Mouse (Mus musculus) gastrocnemius, adult 8-10 months (tissue): ENCODE measurements around the gene Mum1. TPM values are rescaled to one million over a fixed set of nuclear protein-coding genes. Genes with fewer than 3 reads are reported as not detected.
"Not testable (repeated sequence)": the region's sequence is repeated elsewhere in the genome, so short reads cannot be mapped to it uniquely, and the experiment has no call there.

Source experiments
- DNase-seq, 2 experiments: peaks; one replicate each; pipeline ENCODE4 v3.0.0; 2022; ENCODE audit warnings: low spot score in 2 of 2
- total RNA-seq, 4 experiments: library from RNA; stranded (reverse); gene quantifications; 2 replicates each; pipeline ENCODE4 v1.2.4; 2022

Mum1 gene
- total RNA-seq, 4 experiments from 2014 or later = 12.7 to 16.9 (median 15.2) TPM

DNA sequence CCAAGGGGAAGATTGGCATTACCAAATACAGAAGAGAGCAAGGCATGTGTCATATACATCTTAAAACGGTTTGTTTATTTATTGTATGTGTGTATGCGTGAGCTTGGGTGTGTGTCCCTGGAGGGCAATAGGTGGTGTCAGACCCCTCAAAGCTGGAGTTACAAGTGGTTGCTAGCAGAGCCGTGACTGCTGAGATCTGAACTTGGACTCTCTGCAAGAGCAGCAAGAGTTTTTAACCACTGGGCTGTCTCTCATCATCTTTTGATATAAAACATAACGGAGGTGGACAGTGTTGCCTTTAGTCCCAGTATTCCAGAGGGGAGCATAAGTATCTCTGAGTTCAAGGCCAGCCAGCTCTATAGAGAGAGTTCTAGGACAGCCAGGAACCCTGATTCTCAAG, 18.0 kb upstream of the Mum1 start:
- no peak for DNase-seq

- no peak for DNase-seq
Measured at GRCm38 (mm10) chr10:80208841-80209371, 17.3 kb upstream of the Mum1 start.

GRCm38 (mm10) chr10:80211547-80212103, 14.6 kb upstream of the Mum1 start:
- DNase-seq = not testable (repeated sequence)

- DNase-seq = no peak
Measured at GRCm38 (mm10) chr10:80215048-80215772, 11.0 kb upstream of the Mum1 start.

DNA sequence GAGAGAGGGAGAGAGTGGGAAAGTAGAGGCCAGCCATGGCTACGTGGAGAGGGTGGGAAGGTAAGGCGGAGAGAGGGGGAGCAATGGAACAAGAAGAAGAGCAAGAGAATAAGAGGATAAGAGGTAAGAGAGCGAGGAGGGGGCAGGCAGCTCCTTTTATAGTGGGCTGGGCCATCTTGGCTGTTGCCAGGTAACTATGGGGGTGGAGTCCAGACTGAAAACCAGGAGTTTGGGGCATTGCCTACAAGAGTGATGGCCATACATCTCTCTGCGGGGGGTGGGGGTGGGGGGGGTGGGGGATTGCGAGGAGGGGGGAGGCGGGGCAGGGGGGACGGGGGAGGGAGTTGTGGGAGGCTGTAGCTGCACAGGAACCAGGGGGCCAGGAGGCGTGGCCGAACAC, 5.6 kb upstream of the Mum1 start:
- DNase-seq = no peak

- DNase-seq = not testable (repeated sequence)
Measured at GRCm38 (mm10) chr10:80223137-80223536, 3.1 kb upstream of the Mum1 start.

- no peak for DNase-seq
Measured at GRCm38 (mm10) chr10:80226071-80226415, 191 bp upstream of the Mum1 start.

- no peak for DNase-seq
Measured at GRCm38 (mm10) chr10:80227166-80227539, 919 bp downstream of the Mum1 start.

GRCm38 (mm10) chr10:80227877-80228775, 1.9 kb downstream of the Mum1 start:
- DNase-seq = peak; percentile 36 to 45

DNA sequence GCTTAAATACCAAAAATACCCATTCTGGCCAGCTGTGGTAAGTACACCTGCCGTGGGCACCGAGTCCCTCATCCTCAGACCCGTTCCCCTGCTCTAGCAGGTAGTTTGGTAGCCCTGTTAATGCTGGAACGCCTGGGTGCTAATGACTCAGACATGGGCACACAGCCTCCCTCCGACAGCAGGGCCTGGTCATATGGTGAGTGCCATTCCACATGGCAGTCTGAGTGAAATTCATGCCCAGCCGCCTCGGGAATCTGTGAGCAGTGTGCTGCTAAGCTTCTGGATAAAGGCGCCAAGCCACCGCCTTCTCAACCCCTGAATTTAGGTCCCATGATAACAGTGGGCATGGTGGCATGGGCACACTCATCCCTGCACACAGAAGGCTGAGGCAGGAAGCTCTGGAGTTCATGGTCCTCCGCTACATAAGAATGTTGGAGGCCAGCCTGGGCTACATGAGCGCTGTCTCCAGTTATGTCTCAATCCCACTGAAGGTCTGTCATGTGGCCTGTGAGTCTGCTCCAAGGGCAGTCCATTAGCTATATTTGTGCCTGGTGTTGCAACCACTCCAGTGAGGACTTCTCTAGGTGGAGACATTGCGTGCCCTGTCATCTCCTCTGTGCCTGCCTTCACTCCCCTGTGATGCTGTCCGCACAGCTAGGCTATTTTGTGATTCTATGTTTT, 10.1 kb downstream of the Mum1 start:
- no peak for DNase-seq

DNA sequence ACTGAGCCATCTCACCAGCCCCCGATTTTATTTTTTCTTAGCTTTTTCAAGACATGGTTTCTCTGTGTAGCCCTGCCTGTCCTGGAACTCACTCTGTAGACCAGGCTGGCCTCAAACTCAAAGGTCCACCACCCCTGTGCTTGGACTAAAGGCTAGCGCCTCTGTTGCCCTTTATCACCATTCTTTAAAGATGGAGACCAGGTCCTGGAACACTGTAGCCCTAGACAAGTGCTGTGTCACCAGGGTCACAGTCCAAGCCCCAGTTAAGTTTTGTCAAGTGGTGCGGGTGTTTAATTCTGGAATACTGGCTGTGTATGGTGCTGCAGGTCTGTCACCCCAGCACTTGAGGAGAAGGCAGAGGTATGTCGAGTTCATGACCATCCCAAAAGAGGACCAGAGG, 10.8 kb downstream of the Mum1 start:
- no peak for DNase-seq

DNA sequence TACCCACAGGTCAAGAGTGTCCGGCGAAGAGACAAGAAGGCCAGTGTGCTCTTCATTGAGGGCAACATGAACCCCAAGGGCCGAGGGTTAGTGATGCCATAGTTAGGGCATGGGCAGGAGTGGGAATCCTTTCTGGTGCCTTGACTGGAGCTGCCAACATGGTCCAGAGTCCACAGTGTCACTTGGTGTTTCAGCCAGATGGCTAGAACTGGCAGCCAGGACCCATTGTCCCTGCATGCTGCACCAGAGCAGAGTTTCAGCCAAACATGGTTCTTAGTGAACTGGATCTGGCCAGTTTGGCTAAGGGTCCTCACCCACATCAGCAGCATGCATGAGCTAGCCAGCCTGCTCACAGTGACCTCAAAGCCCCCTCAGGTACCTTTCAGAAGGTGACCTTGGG, 12.1 kb downstream of the Mum1 start:
- DNase-seq = no peak

DNA sequence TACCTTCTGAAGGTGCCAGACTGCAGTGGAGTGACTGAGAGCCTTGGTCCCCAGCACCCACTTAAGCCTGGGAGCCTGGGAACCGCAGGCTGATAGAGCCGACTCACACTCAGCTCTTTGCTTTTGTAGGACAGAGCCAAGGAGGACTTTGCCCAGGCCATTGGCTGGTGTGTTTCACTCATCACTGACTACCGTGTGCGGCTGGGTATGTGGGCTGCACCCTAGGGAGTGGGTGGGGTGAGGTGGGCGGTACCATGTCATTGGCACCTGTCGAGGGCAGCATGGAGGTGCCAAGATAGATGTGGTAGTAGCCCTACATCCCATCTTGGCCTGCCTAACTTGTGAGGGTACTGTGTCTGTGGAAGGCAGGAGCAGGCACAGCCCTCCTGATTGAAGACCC, 13.6 kb downstream of the Mum1 start:
- DNase-seq = no peak

GRCm38 (mm10) chr10:80242088-80242487, 15.9 kb downstream of the Mum1 start:
- DNase-seq = no peak

DNA sequence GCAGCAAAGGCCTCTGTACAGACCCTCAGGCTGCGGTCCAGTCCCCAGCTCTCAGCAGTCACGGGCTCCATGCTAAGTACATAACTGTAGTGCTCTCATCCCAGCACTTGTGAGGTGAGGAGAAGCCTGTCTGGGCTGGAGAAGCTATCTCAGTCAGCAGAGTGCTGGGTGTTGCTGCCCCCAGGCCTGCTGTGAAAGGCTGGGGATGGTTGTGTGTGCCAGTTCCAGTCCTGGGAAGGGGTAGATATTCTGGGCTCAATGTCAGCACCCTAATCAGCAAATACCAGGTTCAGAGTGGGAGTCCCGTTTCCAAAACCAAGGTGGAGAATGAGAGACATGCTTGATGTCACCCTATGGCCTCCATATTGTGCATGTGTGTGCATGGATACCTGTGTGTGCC, 16.4 kb downstream of the Mum1 start:
- DNase-seq = no peak

DNA sequence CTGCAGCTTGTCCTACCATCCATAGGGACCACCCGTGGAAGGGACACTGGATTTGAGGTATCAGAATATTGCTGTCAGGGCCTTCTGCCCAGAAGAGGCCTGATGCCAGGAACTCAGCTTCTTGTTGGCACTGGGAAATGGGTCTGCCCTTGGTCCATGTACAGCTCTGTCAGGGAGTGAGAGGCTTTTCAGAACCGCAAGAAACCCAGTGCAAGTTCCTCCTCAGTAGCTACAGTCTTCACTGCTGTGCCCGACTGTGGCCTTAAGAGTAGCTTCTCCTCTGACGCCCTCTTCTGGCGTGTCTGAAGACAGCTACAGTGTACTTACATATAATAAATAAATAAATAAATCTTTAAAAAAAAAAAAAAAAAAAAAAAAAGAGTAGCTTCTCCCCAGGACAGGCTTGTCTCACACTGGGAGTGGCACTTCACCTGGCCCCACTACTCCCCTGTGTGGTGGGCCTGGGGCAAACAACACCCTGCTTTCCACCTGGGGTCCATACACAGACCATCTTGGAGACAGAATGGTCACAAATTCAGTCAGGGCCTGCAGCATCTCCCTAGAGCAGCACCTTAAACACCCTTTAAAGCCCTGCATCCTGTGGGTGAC, 18.7 kb downstream of the Mum1 start:
- DNase-seq = no peak

GRCm38 (mm10) chr10:80245600-80245999, 19.4 kb downstream of the Mum1 start:
- DNase-seq = peak; percentile 53 to 66

DNA sequence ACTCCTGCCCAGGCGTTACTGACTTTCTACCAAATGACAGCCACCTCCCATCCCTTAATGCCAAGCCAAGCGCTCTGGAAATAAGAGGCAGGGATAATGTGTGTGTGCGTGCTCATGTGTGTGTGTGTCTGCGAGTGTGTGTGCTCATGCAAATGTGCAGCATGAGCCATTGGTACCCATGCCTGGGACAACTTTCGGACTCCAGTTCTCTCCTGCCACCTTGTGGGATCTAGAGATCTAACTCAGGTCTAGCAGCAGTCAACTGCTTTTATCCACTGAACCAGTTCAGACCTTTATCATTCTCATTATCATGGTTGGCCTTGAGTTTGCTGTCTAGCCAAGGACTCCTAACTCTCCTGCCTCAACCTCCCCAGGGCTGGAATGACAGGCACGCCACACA, 21.6 kb downstream of the Mum1 start:
- no peak for DNase-seq

- not testable (repeated sequence) for DNase-seq
Measured at GRCm38 (mm10) chr10:80248437-80248836, 22.2 kb downstream of the Mum1 start.

GRCm38 (mm10) chr10:80248971-80249640, 22.9 kb downstream of the Mum1 start, which contains the start of gene Ndufs7:
Ndufs7 (plus strand) TSS chr10:80249121.
- peak; percentile 87 to 90 for DNase-seq
